Mouse (Mus musculus): Measurements from ENCODE around the gene Ggps1. TPM values are rescaled to one million over a fixed set of nuclear protein-coding genes. Genes with fewer than 3 reads are reported as not detected.

Gene Ggps1
- polyA plus RNA-seq, 1 experiment from 2014 or later, result 50.2 TPM

GRCm38 (mm10) chr13:14068035-14068434, 4.7 kb upstream of the Ggps1 start:
- no peaks in the 10 kb centered on the region for H3K9me3 ChIP-seq (ENCODE audit: control insufficient read depth, low read length)
- peaks cover 20% of the 10 kb centered on the region for H3K36me3 ChIP-seq (ENCODE audit: control insufficient read depth, insufficient read depth, low read length)
- no peak for ATAC-seq (ENCODE audit: low read depth)
- no peaks in the 10 kb centered on the region for H3K27me3 ChIP-seq (replicated peaks; ENCODE audit: control insufficient read depth, insufficient read depth, low read length)
- no peak overlapping the region for H3K9ac ChIP-seq (ENCODE audit: low read depth, low read length)
- H3K27ac ChIP-seq (replicated peaks; ENCODE audit: low read depth, low read length), result no peak overlapping the region
- 0 out of 2 replicates have a peak, but pooled peaks cover 9% of the 10 kb centered on the region for H3K4me1 ChIP-seq (ENCODE audit: control insufficient read depth, insufficient read depth, low read length)
- H3K4me2 ChIP-seq (ENCODE audit: low read depth, low read length), result no peak overlapping the region
- no peak overlapping the region for H3K4me3 ChIP-seq (ENCODE audit: low read depth, low read length)
- no peak for DNase-seq (ENCODE audit: low spot score)

- Histone ChIP-seq H3K27me3 (replicated peaks; ENCODE audit: control insufficient read depth, insufficient read depth, low read length) (no peaks in the 10 kb centered on the region), H3K4me2 (ENCODE audit: low read depth, low read length) (no peak overlapping the region)
- WGBS, result 76% methylated on average over 1 of the region's 1 CpGs
These were observed 2.4 kb upstream of the Ggps1 start for GRCm38 (mm10) chr13:14065701-14066100.

GRCm38 (mm10) chr13:14065028-14065380, 1.7 kb upstream of the Ggps1 start:
- Histone ChIP-seq H3K4me3 (ENCODE audit: low read depth, low read length) (peak overlapping the region; percentile 98), H3K9ac (ENCODE audit: low read depth, low read length) (peak overlapping the region; percentile 98), H3K36me3 (ENCODE audit: control insufficient read depth, insufficient read depth, low read length) (peaks cover 20% of the 10 kb centered on the region), H3K27ac (replicated peaks; ENCODE audit: low read depth, low read length) (peak overlapping the region; percentile 97; the same call in 1 of the 2 replicates), H3K27me3 (replicated peaks; ENCODE audit: control insufficient read depth, insufficient read depth, low read length) (no peaks in the 10 kb centered on the region), H3K9me3 (ENCODE audit: control insufficient read depth, low read length) (no peaks in the 10 kb centered on the region), H3K4me2 (ENCODE audit: low read depth, low read length) (peak overlapping the region; percentile 71), H3K4me1 (ENCODE audit: control insufficient read depth, insufficient read depth, low read length) (peaks cover 14% of the 10 kb centered on the region; the same call in 1 of the 2 replicates)
- DNase-seq (ENCODE audit: low spot score), result no peak
- no peak for ATAC-seq (ENCODE audit: low read depth)
- WGBS, result 9% methylated on average over 9 of the region's 9 CpGs

More at GRCm38 (mm10) chr13:14065701-14066100, 2.4 kb upstream of the Ggps1 start:
- H3K36me3 ChIP-seq (ENCODE audit: control insufficient read depth, insufficient read depth, low read length), result peaks cover 20% of the 10 kb centered on the region
- no peak overlapping the region for H3K4me3 ChIP-seq (ENCODE audit: low read depth, low read length)
- H3K9ac ChIP-seq (ENCODE audit: low read depth, low read length), result no peak overlapping the region
- DNase-seq (ENCODE audit: low spot score) (no peak), ATAC-seq (ENCODE audit: low read depth) (no peak)
- H3K4me1 ChIP-seq (ENCODE audit: control insufficient read depth, insufficient read depth, low read length), result peaks cover 14% of the 10 kb centered on the region; the same call in 1 of the 2 replicates
- no peak overlapping the region for H3K27ac ChIP-seq (replicated peaks; ENCODE audit: low read depth, low read length)
- no peaks in the 10 kb centered on the region for H3K9me3 ChIP-seq (ENCODE audit: control insufficient read depth, low read length)

- Histone ChIP-seq H3K4me3 (ENCODE audit: low read depth, low read length) (peak overlapping the region; percentile 98), H3K9me3 (ENCODE audit: control insufficient read depth, low read length) (no peaks in the 10 kb centered on the region), H3K4me1 (ENCODE audit: control insufficient read depth, insufficient read depth, low read length) (peaks cover 14% of the 10 kb centered on the region; the same call in 1 of the 2 replicates), H3K4me2 (ENCODE audit: low read depth, low read length) (peak overlapping the region; percentile 71), H3K27me3 (replicated peaks; ENCODE audit: control insufficient read depth, insufficient read depth, low read length) (no peaks in the 10 kb centered on the region), H3K9ac (ENCODE audit: low read depth, low read length) (peak overlapping the region; percentile 98), H3K27ac (replicated peaks; ENCODE audit: low read depth, low read length) (peak overlapping the region; percentile 97), H3K36me3 (ENCODE audit: control insufficient read depth, insufficient read depth, low read length) (peaks cover 23% of the 10 kb centered on the region; the same call in 1 of the 2 replicates)
- DNase-seq (ENCODE audit: low spot score) (peak; percentile 32), ATAC-seq (ENCODE audit: low read depth) (no peak)
- WGBS, result 0% methylated on average over 18 of the region's 65 CpGs
These were observed 1.2 kb upstream of the Ggps1 start for GRCm38 (mm10) chr13:14064341-14065027.

GRCm38 (mm10) chr13:14063942-14064271, 619 bp upstream of the Ggps1 start:
- ATAC-seq (ENCODE audit: low read depth) (peak; percentile 28), DNase-seq (ENCODE audit: low spot score) (no peak)
- Histone ChIP-seq H3K36me3 (ENCODE audit: control insufficient read depth, insufficient read depth, low read length) (peaks cover 23% of the 10 kb centered on the region; the same call in 1 of the 2 replicates), H3K9ac (ENCODE audit: low read depth, low read length) (peak overlapping the region; percentile 98), H3K4me3 (ENCODE audit: low read depth, low read length) (peak overlapping the region; percentile 98), H3K4me1 (ENCODE audit: control insufficient read depth, insufficient read depth, low read length) (peaks cover 14% of the 10 kb centered on the region; the same call in 1 of the 2 replicates), H3K9me3 (ENCODE audit: control insufficient read depth, low read length) (no peaks in the 10 kb centered on the region), H3K4me2 (ENCODE audit: low read depth, low read length) (peak overlapping the region; percentile 71), H3K27ac (replicated peaks; ENCODE audit: low read depth, low read length) (peak overlapping the region; percentile 97), H3K27me3 (replicated peaks; ENCODE audit: control insufficient read depth, insufficient read depth, low read length) (no peaks in the 10 kb centered on the region)
- 0% methylated on average over 1 of the region's 31 CpGs for WGBS

- Histone ChIP-seq H3K4me1 (ENCODE audit: control insufficient read depth, insufficient read depth, low read length) (peaks cover 14% of the 10 kb centered on the region; the same call in 1 of the 2 replicates), H3K27me3 (replicated peaks; ENCODE audit: control insufficient read depth, insufficient read depth, low read length) (no peaks in the 10 kb centered on the region), H3K9ac (ENCODE audit: low read depth, low read length) (peak overlapping the region; percentile 75), H3K9me3 (ENCODE audit: control insufficient read depth, low read length) (no peaks in the 10 kb centered on the region), H3K27ac (replicated peaks; ENCODE audit: low read depth, low read length) (peak overlapping the region; percentile 93), H3K36me3 (ENCODE audit: control insufficient read depth, insufficient read depth, low read length) (peaks cover 12% of the 10 kb centered on the region; the same call in 1 of the 2 replicates), H3K4me2 (ENCODE audit: low read depth, low read length) (peak overlapping the region; percentile 68), H3K4me3 (ENCODE audit: low read depth, low read length) (peak overlapping the region; percentile 98)
- ATAC-seq (ENCODE audit: low read depth) (no peak), DNase-seq (ENCODE audit: low spot score) (no peak)
- WGBS, result 6% methylated on average over 11 of the region's 11 CpGs
These were observed 877 bp downstream of the Ggps1 start for GRCm38 (mm10) chr13:14062209-14063012.

GRCm38 (mm10) chr13:14059582-14059981, 3.7 kb downstream of the Ggps1 start:
- Histone ChIP-seq H3K4me3 (ENCODE audit: low read depth, low read length) (no peak overlapping the region), H3K9ac (ENCODE audit: low read depth, low read length) (no peak overlapping the region), H3K9me3 (ENCODE audit: control insufficient read depth, low read length) (no peaks in the 10 kb centered on the region), H3K27ac (replicated peaks; ENCODE audit: low read depth, low read length) (no peak overlapping the region), H3K4me1 (ENCODE audit: control insufficient read depth, insufficient read depth, low read length) (peaks cover 6% of the 10 kb centered on the region; the same call in 1 of the 2 replicates), H3K27me3 (replicated peaks; ENCODE audit: control insufficient read depth, insufficient read depth, low read length) (no peaks in the 10 kb centered on the region), H3K4me2 (ENCODE audit: low read depth, low read length) (no peak overlapping the region), H3K36me3 (ENCODE audit: control insufficient read depth, insufficient read depth, low read length) (peaks cover 33% of the 10 kb centered on the region)
- ATAC-seq (ENCODE audit: low read depth), result no peak
- DNase-seq (ENCODE audit: low spot score), result no peak

GRCm38 (mm10) chr13:14056801-14057200, 6.5 kb downstream of the Ggps1 start:
- ATAC-seq (ENCODE audit: low read depth), result no peak
- Histone ChIP-seq H3K27me3 (replicated peaks; ENCODE audit: control insufficient read depth, insufficient read depth, low read length) (no peaks in the 10 kb centered on the region), H3K4me2 (ENCODE audit: low read depth, low read length) (no peak overlapping the region), H3K9me3 (ENCODE audit: control insufficient read depth, low read length) (no peaks in the 10 kb centered on the region), H3K4me3 (ENCODE audit: low read depth, low read length) (no peak overlapping the region), H3K36me3 (ENCODE audit: control insufficient read depth, insufficient read depth, low read length) (peaks cover 61% of the 10 kb centered on the region), H3K4me1 (ENCODE audit: control insufficient read depth, insufficient read depth, low read length) (no peaks in the 10 kb centered on the region; the same call in 1 of the 2 replicates), H3K9ac (ENCODE audit: low read depth, low read length) (no peak overlapping the region), H3K27ac (replicated peaks; ENCODE audit: low read depth, low read length) (no peak overlapping the region)
- DNase-seq (ENCODE audit: low spot score), result no peak
- WGBS, result 91% methylated on average over 3 of the region's 3 CpGs
